Mouse (Mus musculus) MEL (cell line): Measurements from ENCODE around the gene Scd4. TPM values are rescaled to one million over a fixed set of nuclear protein-coding genes. Genes with fewer than 3 reads are reported as not detected.

ENCODE experiments used
- DNase-seq: peaks from one replicate; pipeline ENCODE4 v3.0.0; 2011; ENCODE audit warnings: low read depth, low spot score
- H3K27ac ChIP-seq: 2 replicates; pipeline ENCODE4 v1.5.1; 2012; ENCODE audit warnings: low read depth, mild to moderate bottlenecking, control low read depth, low read length, moderate library complexity; ENCODE audit not compliant: control insufficient read depth
- H3K27me3 ChIP-seq, 2 experiments: fragments of 150-350 bp in 1 of 2; sonication (generic) in 1 of 2; 2 replicates each; pipeline ENCODE4 v1.6.1; 2012; ENCODE audit warnings: low read length in 2 of 2, mild to moderate bottlenecking in 2 of 2, improper control_type of control experiment in 1 of 2, moderate library complexity in 1 of 2; ENCODE audit not compliant: insufficient read depth in 2 of 2, control insufficient read depth in 1 of 2
- H3K36me3 ChIP-seq, 2 experiments: 2 replicates each; pipeline ENCODE4 v1.6.1; 2012 to 2014; ENCODE audit warnings: low read length in 2 of 2, improper control_type of control experiment in 1 of 2, inconsistent platforms in 1 of 2, mild to moderate bottlenecking in 1 of 2; ENCODE audit not compliant: insufficient read depth in 2 of 2, control insufficient read depth in 1 of 2
- H3K4me1 ChIP-seq, 2 experiments: fragments of 150-350 bp in 1 of 2; sonication (generic) in 1 of 2; 2 replicates each; pipeline ENCODE4 v1.6.1; 2012; ENCODE audit warnings: low read length in 2 of 2, improper control_type of control experiment in 1 of 2, mild to moderate bottlenecking in 1 of 2; ENCODE audit not compliant: insufficient read depth in 2 of 2, control insufficient read depth in 1 of 2
- H3K4me3 ChIP-seq, 2 experiments: fragments of 150-350 bp in 1 of 2; sonication (generic) in 1 of 2; 2 replicates each; pipeline ENCODE4 v1.5.1; 2012; ENCODE audit warnings: low read depth in 2 of 2, low read length in 2 of 2, mild to moderate bottlenecking in 2 of 2, moderate library complexity in 2 of 2, control low read depth in 1 of 2, improper control_type of control experiment in 1 of 2; ENCODE audit not compliant: control insufficient read depth in 1 of 2, insufficient read depth in 1 of 2
- H3K79me2 ChIP-seq: 2 replicates; pipeline ENCODE4 v1.6.1; 2012; ENCODE audit warnings: mild to moderate bottlenecking, low read length, moderate library complexity; ENCODE audit not compliant: control insufficient read depth, poor library complexity, insufficient read depth
- H3K9ac ChIP-seq: 2 replicates; pipeline ENCODE4 v1.6.1; 2012; ENCODE audit warnings: low read depth, mild to moderate bottlenecking, control low read depth, low read length, moderate library complexity; ENCODE audit not compliant: control insufficient read depth, poor library complexity, severe bottlenecking
- H3K9me3 ChIP-seq: fragments of 150-350 bp; sonication (generic); replicated peaks from 2 replicates; pipeline ENCODE4 v1.6.1; 2012; ENCODE audit warnings: mild to moderate bottlenecking, low read length, improper control_type of control experiment, moderate library complexity; ENCODE audit not compliant: insufficient read depth
- BHLHE40 ChIP-seq: IDR thresholded peaks from 2 replicates; pipeline ENCODE4 v1.6.1; 2012; ENCODE audit warnings: low read depth, mild to moderate bottlenecking, inconsistent platforms, low read length, improper control_type of control experiment, borderline replicate concordance
- E2F4 ChIP-seq: IDR thresholded peaks from 2 replicates; pipeline ENCODE4 v1.6.1; 2011; ENCODE audit warnings: low read depth, low read length, improper control_type of control experiment, borderline replicate concordance
- ELF1 ChIP-seq: IDR thresholded peaks from 2 replicates; pipeline ENCODE4 v1.6.1; 2014; ENCODE audit warnings: low read depth, mild to moderate bottlenecking, inconsistent platforms, low read length, improper control_type of control experiment, moderate library complexity
- EP300 ChIP-seq, 2 experiments: IDR thresholded peaks; 2 replicates each; pipeline ENCODE4 v1.6.1; 2011; ENCODE audit warnings: improper control_type of control experiment in 2 of 2, low read length in 2 of 2, low read depth in 1 of 2, mild to moderate bottlenecking in 1 of 2
- ETS1 ChIP-seq: IDR thresholded peaks from 2 replicates; pipeline ENCODE4 v1.6.1; 2012; ENCODE audit warnings: low read depth, mild to moderate bottlenecking, inconsistent platforms, low read length, improper control_type of control experiment, moderate library complexity
- GABPA ChIP-seq: IDR thresholded peaks from 2 replicates; pipeline ENCODE4 v1.6.1; 2012; ENCODE audit warnings: low read depth, mild to moderate bottlenecking, inconsistent platforms, low read length, improper control_type of control experiment, moderate library complexity
- JUND ChIP-seq: IDR thresholded peaks from 2 replicates; pipeline ENCODE4 v1.6.1; 2011; ENCODE audit warnings: low read depth, mild to moderate bottlenecking, improper control_type of control experiment, low read length
- KAT2A ChIP-seq: conservative IDR thresholded peaks from 2 replicates; pipeline ENCODE4 v1.6.1; 2012; ENCODE audit warnings: low read depth, low read length, improper control_type of control experiment, inconsistent platforms
- MAX ChIP-seq: IDR thresholded peaks from 2 replicates; pipeline ENCODE4 v1.6.1; 2011; ENCODE audit warnings: low read length, improper control_type of control experiment
- MXI1 ChIP-seq: IDR thresholded peaks from 2 replicates; pipeline ENCODE4 v1.6.1; 2011; ENCODE audit warnings: mild to moderate bottlenecking, low read depth, low read length, improper control_type of control experiment
- NRF1 ChIP-seq: IDR thresholded peaks from 2 replicates; pipeline ENCODE4 v1.6.1; 2014; ENCODE audit warnings: low read depth, mild to moderate bottlenecking, inconsistent platforms, low read length, improper control_type of control experiment, moderate library complexity; ENCODE audit not compliant: poor library complexity, insufficient read depth, severe bottlenecking
- POLR2A ChIP-seq, 2 experiments: IDR thresholded peaks; 2 replicates each; pipeline ENCODE4 v1.6.1; 2011 to 2012; ENCODE audit warnings: low read length in 2 of 2, mild to moderate bottlenecking in 2 of 2, control low read depth in 1 of 2, improper control_type of control experiment in 1 of 2, low read depth in 1 of 2, moderate library complexity in 1 of 2; ENCODE audit not compliant: control insufficient read depth in 1 of 2, insufficient read depth in 1 of 2, poor library complexity in 1 of 2
- RCOR1 ChIP-seq: IDR thresholded peaks from 2 replicates; pipeline ENCODE4 v1.6.1; 2012; ENCODE audit warnings: low read depth, mild to moderate bottlenecking, inconsistent platforms, low read length, improper control_type of control experiment
- SIN3A ChIP-seq: IDR thresholded peaks from 2 replicates; pipeline ENCODE4 v1.6.1; 2012; ENCODE audit warnings: low read length, improper control_type of control experiment, inconsistent platforms
- TAL1 ChIP-seq: IDR thresholded peaks from 2 replicates; pipeline ENCODE4 v1.6.1; 2012; ENCODE audit warnings: mild to moderate bottlenecking, inconsistent platforms, low read length, moderate library complexity, mixed read lengths
- TBP ChIP-seq: IDR thresholded peaks from 2 replicates; pipeline ENCODE4 v1.8.0; 2011; ENCODE audit warnings: low read depth, low read length, improper control_type of control experiment
- TCF12 ChIP-seq: IDR thresholded peaks from 2 replicates; pipeline ENCODE4 v1.6.1; 2014; ENCODE audit warnings: low read depth, mild to moderate bottlenecking, inconsistent platforms, low read length, improper control_type of control experiment, moderate library complexity
- UBTF ChIP-seq: IDR thresholded peaks from 2 replicates; pipeline ENCODE4 v1.6.1; 2012; ENCODE audit warnings: low read depth, mild to moderate bottlenecking, inconsistent platforms, low read length, improper control_type of control experiment, moderate library complexity, borderline replicate concordance; ENCODE audit not compliant: insufficient read depth
- USF1 ChIP-seq: IDR thresholded peaks from 2 replicates; pipeline ENCODE4 v1.6.1; 2014; ENCODE audit warnings: low read depth, mild to moderate bottlenecking, inconsistent platforms, low read length, improper control_type of control experiment, moderate library complexity
- USF2 ChIP-seq, 2 experiments: IDR thresholded peaks; 2 replicates each; pipeline ENCODE4 v1.6.1; 2011 to 2012; ENCODE audit warnings: improper control_type of control experiment in 2 of 2, low read length in 2 of 2, borderline replicate concordance in 1 of 2, inconsistent platforms in 1 of 2, low read depth in 1 of 2, mild to moderate bottlenecking in 1 of 2; ENCODE audit not compliant: insufficient read depth in 1 of 2
- ZC3H11A ChIP-seq: IDR thresholded peaks from 2 replicates; pipeline ENCODE4 v1.6.1; 2012; ENCODE audit warnings: low read depth, mild to moderate bottlenecking, inconsistent platforms, low read length, improper control_type of control experiment
- polyA plus RNA-seq, 2 experiments: library from polyadenylated mRNA; stranded (reverse) in 1 of 2; unstranded in 1 of 2; fragments of >175 nt in 1 of 2; fragments of >200 nt in 1 of 2; gene quantifications; 2 replicates each; pipeline versions ENCODE4 v1.2.1 to v1.2.4; 2012; ENCODE audit warnings: low replicate concordance in 2 of 2, low read depth in 1 of 2; ENCODE audit not compliant: insufficient read length in 2 of 2, insufficient read depth in 1 of 2, missing spikeins in 1 of 2
- total RNA-seq: library from RNA; depleted of rRNA; stranded (reverse); fragments of 300-350 nt; gene quantifications from 2 replicates; pipeline ENCODE4 v1.2.3, GENCODE M21; 2012

The Scd4 gene
- total and polyA plus RNA-seq, 3 experiments = 0.31 to 0.36 TPM; not detected in 1

DNA sequence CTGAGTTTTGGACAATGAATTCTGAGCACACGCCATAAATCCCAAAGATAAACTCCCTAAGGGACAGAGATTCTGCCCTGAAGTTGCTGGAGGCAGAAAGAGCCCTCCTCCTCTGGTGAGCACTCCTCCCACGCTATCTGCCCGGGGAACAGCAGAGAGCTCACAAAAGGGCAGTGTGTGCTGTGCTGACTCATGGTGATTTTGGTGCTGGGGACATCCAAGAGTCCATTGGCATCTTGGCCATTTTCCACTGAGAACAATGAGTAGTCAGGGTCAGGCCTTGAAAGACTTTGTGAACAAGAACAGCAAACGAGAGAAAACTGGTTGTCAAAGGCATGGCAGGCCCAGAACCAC is 20.9 kb upstream of the Scd4 start:
- Histone ChIP-seq H3K9ac (no peak overlapping the region), H3K4me3 (no peak overlapping the region), H3K9me3 (no peaks in the 10 kb centered on the region), H3K79me2 (no peaks in the 10 kb centered on the region), H3K27ac (no peak overlapping the region), H3K4me1 (peaks cover 10 to 26% of the 10 kb centered on the region in 2 experiments), H3K36me3 (peaks cover 0 to 19% of the 10 kb centered on the region in 2 experiments; a peak in 2 of 4 replicates), H3K27me3 (no peaks in the 10 kb centered on the region)
- no peak for TF ChIP-seq TBP
- 0 out of 2 replicates have a peak, but pooled peaks have one; percentile 6 for TF ChIP-seq TAL1
- TF ChIP-seq EP300 (IDR thresholded peaks at IDR 0.05; ENCODE audit: low read depth in 1 of 2, low read length in 2 of 2) = peak in 1 of 2 experiments; percentile 18; a peak in 2 of 4 replicates
- peak; percentile 42 for DNase-seq

DNA sequence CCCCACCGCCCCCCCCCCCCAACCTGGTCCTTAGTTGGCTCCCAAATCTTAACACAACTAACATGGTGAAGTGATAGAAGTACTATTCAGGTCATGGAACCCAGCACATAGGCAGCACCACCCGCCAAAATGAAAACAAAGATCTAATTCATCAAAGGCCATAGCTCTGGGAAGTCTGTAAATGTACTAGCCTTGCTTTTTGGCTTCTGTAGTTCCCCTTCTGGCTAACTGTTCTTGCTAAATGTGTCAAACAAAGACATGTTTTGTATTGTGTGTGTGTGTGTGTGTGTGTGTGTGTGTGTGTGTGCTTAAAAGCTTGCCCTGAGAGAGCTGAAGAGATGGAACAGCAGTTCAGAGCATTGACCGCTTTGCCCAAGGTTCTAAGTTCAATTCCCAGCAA is 19.8 kb upstream of the Scd4 start:
- H3K27me3 ChIP-seq = no peaks in the 10 kb centered on the region
- H3K4me3 ChIP-seq = no peak overlapping the region
- no peak for TF ChIP-seq TCF12
- TF ChIP-seq MXI1 = no peak
- no peak for TF ChIP-seq USF2 (IDR thresholded peaks at IDR 0.05; ENCODE audit: borderline replicate concordance in 1 of 2, insufficient read depth in 1 of 2, low read depth in 1 of 2, low read length in 2 of 2)
- no peak for TF ChIP-seq ELF1
- TF ChIP-seq TBP = no peak
- TF ChIP-seq ETS1 = no peak
- no peak for TF ChIP-seq KAT2A
- TF ChIP-seq E2F4 = no peak
- no peak for TF ChIP-seq UBTF
- no peak overlapping the region for H3K9ac ChIP-seq
- H3K79me2 ChIP-seq = no peaks in the 10 kb centered on the region
- no peak overlapping the region for H3K27ac ChIP-seq
- H3K9me3 ChIP-seq = no peaks in the 10 kb centered on the region
- DNase-seq = no peak
- peaks cover 10 to 27% of the 10 kb centered on the region in 2 experiments for H3K4me1 ChIP-seq
- peaks cover 0 to 19% of the 10 kb centered on the region in 2 experiments; a peak in 2 of 4 replicates for H3K36me3 ChIP-seq

DNA sequence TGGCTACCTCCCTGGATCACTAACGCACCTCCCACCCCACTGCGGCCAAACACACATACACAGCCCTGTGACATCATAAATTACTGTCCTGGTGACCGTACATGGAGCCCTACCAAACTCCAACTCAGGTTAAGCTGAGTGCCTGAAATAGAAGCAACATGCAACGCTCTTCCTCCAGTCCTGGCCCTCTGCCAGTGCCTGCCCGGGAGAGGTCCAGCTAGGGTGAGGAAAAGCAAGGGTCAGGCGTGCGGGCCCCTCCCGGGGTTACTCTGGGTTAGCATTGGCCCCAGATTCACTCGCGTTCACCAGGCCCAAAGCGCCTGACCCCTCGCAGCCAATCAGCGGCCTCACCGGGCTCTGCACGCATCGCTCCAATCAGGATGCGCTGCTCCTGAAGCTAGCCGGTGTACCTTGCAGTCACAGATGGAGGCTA is 18.5 kb upstream of the Scd4 start:
- peaks cover 10 to 27% of the 10 kb centered on the region in 2 experiments for H3K4me1 ChIP-seq

More for the DNA sequence above, 18.5 kb upstream of the Scd4 start:
- H3K9me3 ChIP-seq = no peaks in the 10 kb centered on the region
- no peaks in the 10 kb centered on the region for H3K27me3 ChIP-seq
- no peaks in the 10 kb centered on the region for H3K79me2 ChIP-seq
- no peak for DNase-seq
- no peak overlapping the region for H3K9ac ChIP-seq
- H3K36me3 ChIP-seq = peaks cover 0 to 19% of the 10 kb centered on the region in 2 experiments; a peak in 2 of 4 replicates
- H3K27ac ChIP-seq = no peak overlapping the region
- TF ChIP-seq SIN3A (no peak), KAT2A (no peak), NRF1 (no peak), EP300 (IDR thresholded peaks at IDR 0.05; ENCODE audit: low read depth in 1 of 2, low read length in 2 of 2) (no peak), ZC3H11A (no peak), MAX (no peak), BHLHE40 (no peak), USF1 (no peak), POLR2A (IDR thresholded peaks at IDR 0.05; ENCODE audit: control insufficient read depth in 1 of 2, insufficient read depth in 1 of 2, low read depth in 1 of 2, low read length in 2 of 2, poor library complexity in 1 of 2) (no peak), JUND (no peak), RCOR1 (no peak), GABPA (no peak)
- H3K4me3 ChIP-seq = no peak overlapping the region
